Mouse (Mus musculus): ENCODE results near the gene Grik4.

Grik4 gene

GRCm38 (mm10) chr9:42471921-42472747 lies 472.2 kb downstream of the Grik4 start:
- peak; percentile 36; the same call in 1 of the 2 replicates for TF ChIP-seq GATA4 (IDR thresholded peaks at IDR 0.05; ENCODE audit: insufficient replicate concordance, low read length)

GRCm38 (mm10) chr9:42471214-42471613 lies 473.1 kb downstream of the Grik4 start:
- no peak for TF ChIP-seq GATA4 (IDR thresholded peaks at IDR 0.05; ENCODE audit: insufficient replicate concordance, low read length)

- TF ChIP-seq GATA4 (IDR thresholded peaks at IDR 0.05; ENCODE audit: insufficient replicate concordance, low read length) = no peak
Measured at GRCm38 (mm10) chr9:42469323-42469722, 475.0 kb downstream of the Grik4 start.

- TF ChIP-seq GATA4 (IDR thresholded peaks at IDR 0.05; ENCODE audit: insufficient replicate concordance, low read length) = no peak
Measured at GRCm38 (mm10) chr9:42468360-42468759, 475.9 kb downstream of the Grik4 start.

All from liver, adult (tissue).